Mouse (Mus musculus) liver, embryonic 13.5 days (tissue): Measurements from ENCODE around the gene Erf. TPM values are rescaled to one million over a fixed set of nuclear protein-coding genes. Genes with fewer than 3 reads are reported as not detected.
"Not testable (repeated sequence)": the region's sequence is repeated elsewhere in the genome, so short reads cannot be mapped to it uniquely, and the experiment has no call there.

Experiments used
- ATAC-seq: fragments of 200-750 bp; cut with Nextera tagmentation; 2 replicates; pipeline ENCODE4 v1.8.0; 2017; ENCODE audit warnings: low read depth, mild to moderate bottlenecking, moderate number of reproducible peaks, moderate library complexity
- DNase-seq: peaks from one replicate; pipeline ENCODE4 v3.0.0; 2022
- H3K27ac ChIP-seq: fragments of 300-500 bp; sonication (generic); 2 replicates; pipeline ENCODE4 v1.5.1; 2015; ENCODE audit warnings: moderate library complexity, mild to moderate bottlenecking, inconsistent platforms
- H3K27me3 ChIP-seq: fragments of 300-500 bp; sonication (generic); 2 replicates; pipeline ENCODE4 v1.6.1; 2015; ENCODE audit warnings: mild to moderate bottlenecking, inconsistent platforms
- H3K36me3 ChIP-seq: fragments of 300-500 bp; sonication (generic); 2 replicates; pipeline ENCODE4 v1.6.1; 2015; ENCODE audit warnings: mild to moderate bottlenecking, inconsistent platforms
- H3K4me1 ChIP-seq: fragments of 300-500 bp; sonication (generic); replicated peaks from 2 replicates; pipeline ENCODE4 v1.6.1; 2015; ENCODE audit warnings: inconsistent platforms
- H3K4me2 ChIP-seq: fragments of 300-500 bp; sonication (generic); 2 replicates; pipeline ENCODE4 v1.6.1; 2015; ENCODE audit warnings: inconsistent platforms, mild to moderate bottlenecking, moderate library complexity
- H3K4me3 ChIP-seq: fragments of 300-500 bp; sonication (generic); replicated peaks from 2 replicates; pipeline ENCODE4 v1.5.1; 2015; ENCODE audit warnings: mild to moderate bottlenecking, inconsistent platforms
- H3K9ac ChIP-seq: fragments of 300-500 bp; sonication (generic); 2 replicates; pipeline ENCODE4 v1.6.1; 2015; ENCODE audit warnings: mild to moderate bottlenecking, inconsistent platforms
- H3K9me3 ChIP-seq: fragments of 300-500 bp; sonication (generic); replicated peaks from 2 replicates; pipeline ENCODE4 v1.6.1; 2016; ENCODE audit warnings: inconsistent platforms
- WGBS: fragments of 180-500 bp; shearing (Covaris S2); methylation state at CpG from one replicate; pipeline ENCODE4 v1.1.7; 2015; ENCODE audit not compliant: insufficient replicate concordance; 5-methylcytosine and 5-hydroxymethylcytosine counted together
- polyA plus RNA-seq: library from polyadenylated mRNA; unstranded; fragments of >200 nt; fragmentation: Nextera tagmentation; extraction: Ambion mirVana; gene quantifications from 2 replicates; pipeline ENCODE4 v1.2.1, GENCODE M21; 2015

The Erf gene
- polyA plus RNA-seq, 1 experiment from 2014 or later = 4.3 TPM

DNA sequence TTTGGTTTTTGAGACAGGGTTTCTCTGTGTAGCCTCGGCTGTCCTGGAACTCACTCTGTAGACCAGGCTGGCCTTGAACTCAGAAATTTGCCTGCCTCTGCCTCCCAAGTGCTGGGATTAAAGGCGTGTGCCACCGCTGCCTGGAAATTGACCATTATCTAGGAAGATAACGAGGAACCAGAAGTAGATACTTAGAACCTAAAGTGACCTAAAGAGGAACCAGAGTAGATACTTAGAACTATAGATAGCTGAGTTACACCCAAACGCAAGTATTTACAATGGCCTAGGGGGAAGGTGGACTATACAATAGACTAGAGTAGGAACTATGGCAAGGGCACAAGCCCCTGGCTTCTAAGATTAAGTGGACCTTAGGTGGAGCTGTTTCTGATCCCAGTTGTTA lies 15.2 kb upstream of the Erf start:
- H3K27me3 ChIP-seq, DNase-seq, H3K9me3 ChIP-seq, H3K36me3 ChIP-seq, H3K27ac ChIP-seq, H3K9ac ChIP-seq, ATAC-seq, H3K4me2 ChIP-seq, H3K4me3 ChIP-seq: not testable (repeated sequence)
- WGBS = 45% methylated on average over 5 of the region's 5 CpGs
- H3K4me1 ChIP-seq = peaks cover 54% of the 10 kb centered on the region

DNA sequence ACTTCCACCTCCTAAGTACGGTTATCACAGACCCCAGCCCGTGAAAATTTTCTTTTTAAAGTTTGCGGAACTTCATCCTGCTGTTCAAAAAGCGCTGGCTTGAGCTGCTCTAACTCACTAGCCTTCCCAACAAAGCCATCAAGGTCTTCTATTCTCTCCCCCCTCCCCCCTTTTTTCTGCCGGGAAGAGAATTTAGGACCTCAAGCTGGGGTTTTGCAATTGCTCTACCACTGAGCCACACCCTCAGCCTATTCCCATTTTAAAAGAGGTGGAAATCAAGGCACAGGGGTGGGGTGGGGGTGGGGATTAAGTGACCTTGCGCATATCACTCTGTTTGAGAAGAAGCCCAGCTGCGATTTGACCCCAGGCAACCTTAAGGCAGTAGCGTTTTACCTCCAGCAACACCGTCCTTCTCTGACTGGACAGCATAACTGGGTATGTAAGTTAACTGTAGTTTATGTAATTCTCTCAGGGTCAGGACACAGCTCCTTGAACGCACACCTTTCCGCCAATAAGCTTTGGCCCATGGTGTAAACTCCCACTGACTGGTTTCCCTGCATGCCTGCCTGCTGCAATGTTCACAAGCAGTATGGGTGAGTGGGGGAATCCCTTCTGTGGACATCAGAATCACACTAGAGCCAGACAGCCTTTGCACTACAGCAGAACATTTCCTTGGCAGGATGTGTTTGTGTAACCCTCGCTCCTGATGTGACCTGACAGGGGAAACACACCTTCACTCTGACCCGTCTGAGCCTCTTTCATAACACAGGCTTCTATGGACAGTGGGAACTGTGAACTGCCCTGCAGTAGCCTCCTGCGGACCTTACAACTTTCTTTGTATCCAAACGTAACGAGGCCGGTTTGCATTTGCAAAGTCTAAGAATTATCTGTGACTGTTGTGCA lies 13.7 kb upstream of the Erf start:
- Histone ChIP-seq H3K27me3 (no peaks in the 10 kb centered on the region), H3K4me2 (no peak overlapping the region), H3K4me1 (peaks cover 39% of the 10 kb centered on the region), H3K9ac (no peak overlapping the region), H3K36me3 (no peaks in the 10 kb centered on the region), H3K27ac (no peak overlapping the region; the same call in 1 of the 2 replicates), H3K9me3 (no peaks in the 10 kb centered on the region), H3K4me3 (no peak overlapping the region)
- DNase-seq (no peak), ATAC-seq (no peak)
- WGBS = 46% methylated on average over 17 of the region's 17 CpGs

DNA sequence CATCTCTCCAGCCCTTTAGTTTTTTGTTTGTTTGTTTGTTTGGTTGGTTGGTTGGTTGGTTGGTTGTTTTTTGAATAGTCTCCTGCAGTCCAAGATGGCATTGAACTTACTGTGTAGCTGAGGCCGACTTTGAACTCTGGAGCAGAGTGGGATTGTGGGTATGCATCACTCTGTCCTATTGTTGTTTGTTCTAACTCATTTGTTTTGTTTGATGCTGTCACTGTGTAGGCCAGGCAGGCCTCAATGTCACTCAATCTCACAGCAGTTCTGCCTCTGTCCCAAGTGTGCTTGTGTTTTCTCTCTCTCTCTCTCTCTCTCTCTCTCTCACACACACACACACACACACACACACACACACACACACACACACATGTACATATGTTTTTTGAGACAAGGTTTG lies 11.3 kb upstream of the Erf start:
- H3K9me3 ChIP-seq = no peaks in the 10 kb centered on the region
- ATAC-seq (no peak), DNase-seq (no peak)
- no peak overlapping the region for H3K4me2 ChIP-seq
- 50% methylated on average over 1 of the region's 1 CpGs for WGBS
- no peaks in the 10 kb centered on the region for H3K27me3 ChIP-seq
- H3K9ac ChIP-seq = no peak overlapping the region
- H3K4me1 ChIP-seq = peaks cover 30% of the 10 kb centered on the region
- H3K4me3 ChIP-seq = no peak overlapping the region
- no peaks in the 10 kb centered on the region for H3K36me3 ChIP-seq
- no peak overlapping the region for H3K27ac ChIP-seq

DNA sequence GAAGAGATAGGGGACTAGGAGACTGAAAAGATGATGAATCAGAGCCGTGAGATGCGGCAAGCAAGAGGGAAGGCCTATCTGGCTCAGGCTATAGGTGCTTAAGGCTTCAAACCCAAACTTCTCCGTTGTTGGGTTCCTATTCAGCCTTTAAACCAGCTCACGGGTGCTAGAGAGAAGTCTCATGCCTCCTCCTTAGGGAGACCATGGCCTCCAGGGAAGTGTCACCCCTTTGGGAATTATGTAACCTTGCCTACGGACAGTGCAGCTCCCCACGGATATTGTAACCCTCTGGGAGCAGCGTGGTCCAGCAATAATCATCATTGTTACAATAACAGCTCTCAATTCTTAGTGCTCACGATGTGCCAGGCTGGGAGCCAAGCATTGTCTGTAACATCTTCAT lies 1.3 kb upstream of the Erf start:
- Histone ChIP-seq H3K4me2 (peak overlapping the region; percentile 99), H3K27me3 (peaks cover 6% of the 10 kb centered on the region), H3K27ac (peak overlapping the region; percentile 57), H3K9ac (peak overlapping the region; percentile 90; the same call in 1 of the 2 replicates), H3K36me3 (no peaks in the 10 kb centered on the region), H3K4me1 (peaks cover 51% of the 10 kb centered on the region), H3K9me3 (no peaks in the 10 kb centered on the region), H3K4me3 (peak overlapping the region; percentile 84)
- ATAC-seq (no peak), DNase-seq (no peak)
- 40% methylated on average over 8 of the region's 8 CpGs for WGBS

DNA sequence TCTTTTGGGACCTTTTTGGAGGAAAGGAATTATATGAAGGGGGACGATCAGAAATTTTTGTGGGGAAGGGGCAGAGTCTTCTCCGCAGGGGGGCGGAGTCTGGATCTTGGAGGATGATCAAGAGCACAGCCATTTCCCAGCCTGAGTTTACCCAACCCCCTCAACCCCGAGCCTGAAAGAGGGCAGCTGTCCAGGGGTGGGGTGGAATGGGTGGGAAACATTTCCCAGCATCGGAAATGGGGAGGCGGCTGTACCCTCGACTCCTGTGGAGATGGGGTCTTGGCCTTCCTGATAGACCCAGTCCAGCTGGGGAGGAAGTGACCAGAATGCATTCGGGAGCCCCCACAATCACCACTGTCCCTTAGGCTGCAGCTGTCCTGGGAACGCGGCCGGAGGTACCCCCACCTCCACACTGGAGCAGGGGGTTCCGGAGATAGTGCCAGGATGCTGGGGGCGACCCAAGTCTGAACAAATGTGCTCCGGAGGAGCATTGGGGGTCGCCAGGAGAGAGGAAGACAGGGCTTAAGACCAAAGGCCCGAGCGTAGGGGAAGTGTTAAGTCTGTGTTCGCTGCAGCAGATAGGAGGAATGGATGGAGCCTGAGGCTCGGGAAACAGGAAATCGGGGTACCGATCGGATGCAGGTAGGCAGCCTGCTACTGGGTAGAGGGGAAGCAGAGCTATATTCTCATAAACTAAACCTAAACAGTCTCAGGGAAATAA lies 670 bp upstream of the Erf start:
- H3K9ac ChIP-seq = peak overlapping the region; percentile 90
- peaks cover 57% of the 10 kb centered on the region for H3K4me1 ChIP-seq
- no peaks in the 10 kb centered on the region for H3K36me3 ChIP-seq
- DNase-seq = no peak
- peaks cover 6% of the 10 kb centered on the region for H3K27me3 ChIP-seq
- 6% methylated on average over 22 of the region's 22 CpGs for WGBS
- H3K4me3 ChIP-seq = peak overlapping the region; percentile 84
- no peak for ATAC-seq
- H3K9me3 ChIP-seq = no peaks in the 10 kb centered on the region
- peak overlapping the region; percentile 57 for H3K27ac ChIP-seq
- peak overlapping the region; percentile 99 for H3K4me2 ChIP-seq

DNA sequence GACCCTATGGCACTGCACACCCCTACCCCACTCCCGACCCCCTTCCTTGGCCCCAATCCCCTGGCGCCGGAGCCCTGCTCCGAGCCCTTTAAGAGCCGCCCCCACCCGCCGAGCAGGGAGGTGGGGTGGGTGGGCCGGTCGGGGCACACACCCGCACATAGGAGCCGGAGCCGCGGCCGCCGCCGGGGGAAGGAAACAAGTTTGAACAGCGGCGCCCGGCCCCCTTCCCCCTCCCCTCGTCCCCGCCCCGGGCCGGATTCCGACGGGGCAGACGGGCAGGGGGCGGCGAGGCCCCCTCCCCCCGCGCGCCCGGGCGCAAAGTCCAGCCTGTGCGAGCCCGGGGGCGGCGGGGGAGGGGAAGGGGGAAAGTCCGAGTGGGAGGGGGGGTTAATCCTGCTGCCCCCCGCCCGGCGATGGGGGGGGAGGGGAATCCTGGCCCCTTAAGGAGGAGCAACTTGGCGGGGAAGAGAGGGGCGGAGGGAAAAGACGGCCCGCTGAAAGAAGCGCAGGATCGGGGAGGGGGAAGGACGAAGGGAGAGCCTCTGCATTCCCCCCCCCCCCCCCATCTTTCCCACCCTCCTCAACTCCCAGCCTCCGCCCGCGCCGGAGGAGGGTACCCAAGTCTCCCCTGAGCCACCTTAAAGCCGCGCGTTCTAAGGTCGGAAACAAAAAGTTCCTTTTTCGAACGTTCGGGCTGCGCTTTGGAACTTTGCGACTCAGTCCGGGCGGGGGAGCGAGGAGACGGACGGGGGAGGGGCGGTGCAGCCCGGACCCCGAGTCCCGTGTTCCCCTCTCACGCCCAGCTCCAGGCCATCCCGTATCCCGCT lies 1.0 kb downstream of the Erf start:
- ATAC-seq (peak; percentile 49), DNase-seq (no peak)
- Histone ChIP-seq H3K4me2 (peak overlapping the region; percentile 99), H3K36me3 (peaks cover 17% of the 10 kb centered on the region), H3K27ac (peak overlapping the region; percentile 89), H3K9ac (peak overlapping the region; percentile 90), H3K9me3 (no peaks in the 10 kb centered on the region), H3K4me3 (peak overlapping the region; percentile 84), H3K4me1 (peaks cover 66% of the 10 kb centered on the region), H3K27me3 (peaks cover 6% of the 10 kb centered on the region)
- under 1% methylated on average over 48 of the region's 73 CpGs for WGBS

DNA sequence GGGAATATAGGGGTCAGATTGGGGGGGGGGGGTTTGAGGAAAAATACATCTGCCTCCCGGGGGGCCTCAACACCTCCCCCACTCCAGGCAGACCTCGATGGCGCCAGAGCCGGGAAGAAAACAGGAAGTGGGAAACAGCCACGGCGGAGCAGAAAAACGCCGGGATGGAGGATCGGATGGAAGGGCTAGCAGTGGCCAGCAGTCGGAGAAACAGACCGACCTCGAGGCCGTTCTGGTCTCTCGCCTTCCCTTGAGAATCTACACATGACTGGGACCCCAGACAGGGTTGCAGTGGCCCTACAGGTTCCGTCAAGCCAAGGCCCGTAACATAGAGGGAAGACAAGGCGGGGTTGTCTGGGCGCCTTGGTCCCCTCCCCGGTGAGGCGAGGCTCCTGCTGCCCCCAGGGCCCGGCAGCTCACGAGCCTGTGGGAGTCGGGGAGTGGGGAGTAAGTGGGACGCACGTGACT lies 1.7 kb downstream of the Erf start:
- peak overlapping the region; percentile 89 for H3K27ac ChIP-seq
- peaks cover 6% of the 10 kb centered on the region for H3K27me3 ChIP-seq
- H3K9me3 ChIP-seq = no peaks in the 10 kb centered on the region
- peak overlapping the region; percentile 99 for H3K4me2 ChIP-seq
- DNase-seq (no peak), ATAC-seq (peak; percentile 2)
- peaks cover 67% of the 10 kb centered on the region for H3K4me1 ChIP-seq
- WGBS = 1% methylated on average over 25 of the region's 25 CpGs
- peak overlapping the region; percentile 90 for H3K9ac ChIP-seq
- H3K36me3 ChIP-seq = peaks cover 22% of the 10 kb centered on the region
- H3K4me3 ChIP-seq = peak overlapping the region; percentile 84

DNA sequence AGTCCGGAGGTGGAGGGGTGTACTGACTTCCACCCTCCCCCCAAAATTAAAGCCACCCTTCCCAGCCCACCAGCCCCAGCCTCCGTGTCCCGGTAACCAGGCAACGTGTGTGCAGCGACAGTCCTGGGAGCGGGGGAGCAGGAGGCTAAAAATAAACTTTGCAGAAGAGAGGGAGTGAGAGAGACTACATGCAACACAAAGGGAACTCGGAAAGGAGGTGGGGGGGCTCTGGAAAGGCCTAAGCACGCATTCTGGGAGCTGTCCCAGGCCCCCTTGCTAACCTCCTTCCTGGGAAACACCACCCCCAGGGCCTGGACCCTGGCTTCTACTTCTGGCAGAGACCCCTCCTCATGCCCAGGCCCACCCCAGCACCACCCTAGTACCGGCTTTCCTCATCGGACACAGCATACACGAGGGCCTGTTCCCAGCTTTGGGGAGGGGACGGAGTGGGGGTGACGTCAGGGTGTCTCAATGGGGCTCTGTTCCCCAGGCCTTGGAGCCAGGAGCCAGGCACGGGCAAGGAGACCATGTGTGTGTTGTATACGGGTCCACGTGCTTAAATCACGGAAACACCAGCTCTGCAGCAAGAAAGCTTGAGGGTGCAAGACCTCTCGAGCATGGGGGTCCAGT lies 2.4 kb downstream of the Erf start:
- H3K27me3 ChIP-seq = peaks cover 6% of the 10 kb centered on the region
- peak overlapping the region; percentile 84 for H3K4me3 ChIP-seq
- peak overlapping the region; percentile 90 for H3K9ac ChIP-seq
- DNase-seq (no peak), ATAC-seq (no peak)
- peaks cover 67% of the 10 kb centered on the region for H3K4me1 ChIP-seq
- peak overlapping the region; percentile 89 for H3K27ac ChIP-seq
- H3K36me3 ChIP-seq = peaks cover 26% of the 10 kb centered on the region
- no peaks in the 10 kb centered on the region for H3K9me3 ChIP-seq
- WGBS = 5% methylated on average over 18 of the region's 18 CpGs
- H3K4me2 ChIP-seq = peak overlapping the region; percentile 99

DNA sequence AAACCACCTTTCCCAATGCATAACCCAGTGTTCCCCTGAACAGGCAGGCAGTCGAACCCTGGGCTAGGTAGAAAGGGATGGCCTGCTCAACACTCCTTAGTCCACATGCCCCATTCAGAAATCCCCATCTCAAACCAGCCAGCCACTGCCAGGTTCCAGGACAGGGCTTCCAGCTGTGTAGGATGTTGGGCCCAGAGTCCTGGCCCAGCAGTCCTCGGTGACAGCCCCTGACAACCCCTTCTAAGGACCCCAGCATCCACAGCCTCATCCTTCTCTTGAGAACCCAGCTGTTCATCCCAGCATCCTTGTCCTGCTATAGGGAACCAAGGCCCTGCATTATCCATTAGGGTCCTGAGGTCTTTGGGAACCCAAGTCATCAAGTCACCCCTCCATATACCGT lies 3.1 kb downstream of the Erf start:
- H3K27ac ChIP-seq = peak overlapping the region; percentile 89; the same call in 1 of the 2 replicates
- H3K36me3 ChIP-seq = peaks cover 32% of the 10 kb centered on the region
- H3K9ac ChIP-seq = peak overlapping the region; percentile 90
- 31% methylated on average over 3 of the region's 3 CpGs for WGBS
- no peak for ATAC-seq
- H3K4me3 ChIP-seq = peak overlapping the region; percentile 84
- H3K4me1 ChIP-seq = peaks cover 67% of the 10 kb centered on the region
- H3K27me3 ChIP-seq = peaks cover 6% of the 10 kb centered on the region
- H3K9me3 ChIP-seq = no peaks in the 10 kb centered on the region
- DNase-seq = no peak
- H3K4me2 ChIP-seq = peak overlapping the region; percentile 99

DNA sequence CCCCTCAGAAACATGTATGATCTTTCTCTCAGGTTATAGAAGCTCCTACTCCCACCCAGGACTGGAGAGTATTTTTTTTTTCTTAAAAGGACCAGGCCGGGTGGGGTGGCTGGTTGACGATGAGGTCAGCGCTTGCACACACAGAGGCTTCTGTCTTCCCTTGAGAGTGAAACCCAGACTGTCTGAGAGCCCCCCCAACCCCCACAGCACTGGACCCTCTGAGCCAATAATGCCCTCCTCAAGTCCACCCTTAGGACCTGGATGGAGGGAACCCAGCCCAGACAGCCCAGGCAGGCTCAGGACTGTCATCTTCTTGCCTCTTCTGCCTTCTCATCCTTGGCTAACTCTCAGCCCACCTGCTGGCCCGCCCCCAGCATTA lies 3.8 kb downstream of the Erf start:
- peak overlapping the region; percentile 84 for H3K4me3 ChIP-seq
- H3K27ac ChIP-seq = peak overlapping the region; percentile 29

More for the DNA sequence above, 3.8 kb downstream of the Erf start:
- H3K9me3 ChIP-seq = no peaks in the 10 kb centered on the region
- peak overlapping the region; percentile 90; the same call in 1 of the 2 replicates for H3K9ac ChIP-seq
- peak overlapping the region; percentile 99 for H3K4me2 ChIP-seq
- DNase-seq (no peak), ATAC-seq (no peak)
- peaks cover 3% of the 10 kb centered on the region; the same call in 1 of the 2 replicates for H3K27me3 ChIP-seq
- 46% methylated on average over 4 of the region's 4 CpGs for WGBS
- H3K4me1 ChIP-seq = peaks cover 62% of the 10 kb centered on the region
- H3K36me3 ChIP-seq = peaks cover 35% of the 10 kb centered on the region
